Mouse (Mus musculus) testis, adult 2 months (tissue): ENCODE measurements at regions not wholly inside any gene's neighbourhood (a gene's known extent, or its start where the extent isn't known, plus 50 kb on each side); places are given as distances from the start of the nearest gene placed in this dataset.

Source experiments
- H3K27ac ChIP-seq: fragments of 200-500 bp; 2 replicates; pipeline ENCODE4 v1.5.1; 2012; ENCODE audit warnings: low read depth, low read length; ENCODE audit not compliant: control insufficient read depth, insufficient read depth
- H3K27me3 ChIP-seq: fragments of 200-500 bp; 2 replicates; pipeline ENCODE4 v1.6.1; 2012; ENCODE audit warnings: mild to moderate bottlenecking, low read length, moderate library complexity; ENCODE audit not compliant: control insufficient read depth, insufficient read depth
- H3K36me3 ChIP-seq: fragments of 200-500 bp; 2 replicates; pipeline ENCODE4 v1.6.1; 2012; ENCODE audit warnings: mild to moderate bottlenecking, low read length; ENCODE audit not compliant: control insufficient read depth, insufficient read depth
- H3K4me1 ChIP-seq: fragments of 200-500 bp; 2 replicates; pipeline ENCODE4 v1.6.1; 2012; ENCODE audit warnings: low read length; ENCODE audit not compliant: control insufficient read depth, insufficient read depth
- H3K4me3 ChIP-seq: fragments of 200-500 bp; 2 replicates; pipeline ENCODE4 v1.5.1; 2012; ENCODE audit warnings: low read depth, mild to moderate bottlenecking, low read length, moderate library complexity, mixed read lengths; ENCODE audit not compliant: control insufficient read depth
- CTCF ChIP-seq: fragments of 200-500 bp; IDR thresholded peaks from 2 replicates; pipeline ENCODE4 v1.5.1; 2012; ENCODE audit warnings: low read depth, mild to moderate bottlenecking, inconsistent platforms, low read length, moderate library complexity; ENCODE audit not compliant: control insufficient read depth, insufficient read depth, insufficient replicate concordance
- POLR2A ChIP-seq: fragments of 200-500 bp; IDR thresholded peaks from 2 replicates; pipeline ENCODE4 v1.6.1; 2012; ENCODE audit warnings: low read depth, mild to moderate bottlenecking, inconsistent platforms, low read length, moderate library complexity; ENCODE audit not compliant: control insufficient read depth

- Histone ChIP-seq H3K27me3 (no peaks in the 10 kb centered on the region), H3K36me3 (no peaks in the 10 kb centered on the region), H3K4me1 (no peaks in the 10 kb centered on the region), H3K27ac (no peak overlapping the region), H3K4me3 (no peak overlapping the region)
- no peak for TF ChIP-seq POLR2A
- TF ChIP-seq CTCF = no peak
These were observed 179.3 kb upstream of the Egln3 start for GRCm38 (mm10) chr12:54382965-54383364.

GRCm38 (mm10) chr12:54382061-54382460 is 178.4 kb upstream of the Egln3 start:
- no peak overlapping the region for H3K27ac ChIP-seq
- TF ChIP-seq CTCF = no peak
- no peak for TF ChIP-seq POLR2A
- no peaks in the 10 kb centered on the region for H3K27me3 ChIP-seq

GRCm38 (mm10) chr12:54380322-54380721 is 176.7 kb upstream of the Egln3 start:
- Histone ChIP-seq H3K27ac (no peak overlapping the region), H3K36me3 (no peaks in the 10 kb centered on the region), H3K4me1 (no peaks in the 10 kb centered on the region), H3K27me3 (no peaks in the 10 kb centered on the region), H3K4me3 (0 out of 2 replicates have a peak overlapping the region, but pooled peaks have one; percentile 8)
- TF ChIP-seq CTCF (no peak), POLR2A (no peak)

More at GRCm38 (mm10) chr12:54382061-54382460, 178.4 kb upstream of the Egln3 start:
- no peaks in the 10 kb centered on the region for H3K4me1 ChIP-seq
- H3K36me3 ChIP-seq = no peaks in the 10 kb centered on the region
- H3K4me3 ChIP-seq = no peak overlapping the region

- TF ChIP-seq CTCF = no peak
- TF ChIP-seq POLR2A = no peak
- Histone ChIP-seq H3K4me1 (no peaks in the 10 kb centered on the region), H3K27ac (no peak overlapping the region), H3K36me3 (no peaks in the 10 kb centered on the region), H3K4me3 (no peak overlapping the region), H3K27me3 (no peaks in the 10 kb centered on the region)
These were observed 174.9 kb upstream of the Egln3 start for GRCm38 (mm10) chr12:54378576-54378975.

GRCm38 (mm10) chr12:54374060-54374459 is 170.4 kb upstream of the Egln3 start:
- no peak for TF ChIP-seq CTCF
- TF ChIP-seq POLR2A = no peak
- Histone ChIP-seq H3K4me1 (no peaks in the 10 kb centered on the region), H3K36me3 (no peaks in the 10 kb centered on the region), H3K27ac (no peak overlapping the region), H3K4me3 (no peak overlapping the region), H3K27me3 (no peaks in the 10 kb centered on the region)

- Histone ChIP-seq H3K4me3 (no peak overlapping the region), H3K27me3 (no peaks in the 10 kb centered on the region), H3K36me3 (no peaks in the 10 kb centered on the region), H3K4me1 (no peaks in the 10 kb centered on the region), H3K27ac (no peak overlapping the region)
- no peak for TF ChIP-seq POLR2A
- TF ChIP-seq CTCF = no peak
These were observed 165.6 kb upstream of the Egln3 start for GRCm38 (mm10) chr12:54369217-54369616.

- Histone ChIP-seq H3K27me3 (no peaks in the 10 kb centered on the region), H3K27ac (no peak overlapping the region), H3K4me3 (no peak overlapping the region), H3K4me1 (no peaks in the 10 kb centered on the region), H3K36me3 (no peaks in the 10 kb centered on the region)
- TF ChIP-seq CTCF (no peak), POLR2A (no peak)
These were observed 160.9 kb upstream of the Egln3 start for GRCm38 (mm10) chr12:54364381-54365095.

- TF ChIP-seq CTCF (no peak), POLR2A (no peak)
These were observed 158.1 kb upstream of the Egln3 start for GRCm38 (mm10) chr12:54361762-54362161.

More at GRCm38 (mm10) chr12:54361762-54362161, 158.1 kb upstream of the Egln3 start:
- Histone ChIP-seq H3K4me1 (no peaks in the 10 kb centered on the region), H3K27ac (no peak overlapping the region), H3K4me3 (no peak overlapping the region), H3K27me3 (no peaks in the 10 kb centered on the region), H3K36me3 (no peaks in the 10 kb centered on the region)
